Mouse (Mus musculus) kidney, adult 2 months (tissue): ENCODE results near the gene Fndc10.

ENCODE experiments used
- CTCF ChIP-seq: fragments of 200-500 bp; conservative IDR thresholded peaks from 2 replicates; pipeline ENCODE4 v1.5.1; 2011; ENCODE audit warnings: low read depth, mild to moderate bottlenecking, control low read depth, low read length, moderate library complexity, mixed read lengths; ENCODE audit not compliant: insufficient read depth, insufficient read length
- POLR2A ChIP-seq: fragments of 200-500 bp; IDR thresholded peaks from one replicate; pipeline ENCODE4 v1.6.1; 2011; ENCODE audit warnings: low read depth, low read length, control low read depth

- TF ChIP-seq CTCF, result no peak
- TF ChIP-seq POLR2A, result no peak
Measured at GRCm38 (mm10) chr4:155745136-155745535, 51.0 kb downstream of the Fndc10 start.
